ENCODE assay signal across 14 mouse cellular contexts in genomic region chr10:82777075-82777474, GRCm38 (mm10). TPM values are rescaled to one million over a fixed set of nuclear protein-coding genes. Genes with fewer than 3 reads are reported as not detected.
DNase-seq lines count a peak whose midpoint lies in the region; ATAC-seq and TF ChIP-seq lines count a peak whose summit lies in the region.
"Had no signal": no experiment of that assay in that cellular context is flagged by ENCODE, and none has a peak within 500 bp of the region (broad histone marks: within the 10 kb centered on the region; RNA-seq: fewer than 3 reads in every experiment).

No protein-coding gene starts in this region.

- dilution Hi-C loops in CH12.LX (cut with MboI; ENCODE audit: extremely low pct_ligation_motif_present, extremely low pct_unique_long_range_greater_than_20kb, low sequenced_read_pairs), result no loop called here

- peaks cover 6 to 26% of the 10 kb centered on the region in 2 experiments; a peak in 3 of 4 replicates for H3K4me1 ChIP-seq in CH12.LX (ENCODE audit: control insufficient read depth in 1 of 2, insufficient read depth in 2 of 2)
- peaks cover 58% of the 10 kb centered on the region for H3K4me1 ChIP-seq in G1E (ENCODE audit: insufficient read depth, low read depth, low read length)
- H3K4me1 ChIP-seq in embryonic fibroblast, embryonic 13.5 days (ENCODE audit: control insufficient read depth, insufficient read depth, low read length), result peaks cover 5% of the 10 kb centered on the region; the same call in 1 of the 2 replicates
- peaks cover 46% of the 10 kb centered on the region for H3K4me1 ChIP-seq in liver, embryonic 15.5 days (replicated peaks)
- H3K4me1 ChIP-seq: embryonic facial prominence, embryonic 13.5 days; lung, embryonic 15.5 days had no signal

- H3K27ac ChIP-seq in CH12.LX (ENCODE audit: insufficient read depth, low read depth), result no peak overlapping the region
- H3K27ac ChIP-seq in embryonic fibroblast, embryonic 13.5 days (ENCODE audit: insufficient read depth, low read length), result peak overlapping the region; percentile 86
- peak overlapping the region; percentile 24; the same call in 1 of the 2 replicates for H3K27ac ChIP-seq in liver, embryonic 15.5 days (replicated peaks)
- H3K27ac ChIP-seq: embryonic facial prominence, embryonic 13.5 days; hindbrain, embryonic 15.5 days; limb, embryonic 12.5 days; lung, embryonic 15.5 days had no signal

- no peak for TF ChIP-seq RAD21 in CH12.LX (IDR thresholded peaks at IDR 0.05; ENCODE audit: low read depth, low read length)

- H3K27me3 ChIP-seq in CH12.LX (replicated peaks) (no peaks in the 10 kb centered on the region), G1E (ENCODE audit: insufficient read depth, low read length) (no peaks in the 10 kb centered on the region)
- H3K27me3 ChIP-seq in liver, embryonic 15.5 days, result no peaks in the 10 kb centered on the region
- H3K27me3 ChIP-seq: embryonic facial prominence, embryonic 13.5 days; hindbrain, embryonic 15.5 days; limb, embryonic 12.5 days; lung, embryonic 15.5 days had no signal

- peak; percentile 77 for ATAC-seq in G1E (ENCODE audit: extremely low read depth, insufficient number of reproducible peaks, low FRiP score, poor library complexity, severe bottlenecking)
- ATAC-seq in liver, embryonic 15.5 days (ENCODE audit: insufficient read depth), result peak; percentile 74

- no peak for TF ChIP-seq CTCF in CH12.LX (conservative IDR thresholded peaks at IDR 0.05 in 1 of 2, IDR thresholded peaks at IDR 0.05 in 1 of 2; ENCODE audit: low read depth in 2 of 2, low read length in 2 of 2)
- TF ChIP-seq CTCF in G1E (IDR thresholded peaks at IDR 0.05; ENCODE audit: low read depth, low read length), result no peak
- TF ChIP-seq CTCF in embryonic fibroblast, embryonic 13.5 days (IDR thresholded peaks at IDR 0.05; ENCODE audit: borderline replicate concordance, insufficient read depth, low read length), result no peak

- H3K36me3 ChIP-seq in CH12.LX (replicated peaks in 1 of 2; ENCODE audit: control insufficient read depth in 1 of 2, insufficient read depth in 1 of 2, low read length in 1 of 2), result no peaks in the 10 kb centered on the region
- no peaks in the 10 kb centered on the region for H3K36me3 ChIP-seq in G1E (replicated peaks)
- H3K36me3 ChIP-seq in liver, embryonic 15.5 days (replicated peaks), result no peaks in the 10 kb centered on the region
- H3K36me3 ChIP-seq: embryonic facial prominence, embryonic 13.5 days; hindbrain, embryonic 15.5 days; limb, embryonic 12.5 days; lung, embryonic 15.5 days had no signal

- TF ChIP-seq POLR2A in CH12.LX (IDR thresholded peaks at IDR 0.05; ENCODE audit: low read depth, low read length), result no peak
- no peak for TF ChIP-seq POLR2A in embryonic fibroblast, embryonic 13.5 days (IDR thresholded peaks at IDR 0.05; ENCODE audit: low read depth, low read length)

- H3K79me2 ChIP-seq in CH12.LX (replicated peaks; ENCODE audit: control insufficient read depth, extremely low read depth, insufficient read depth, poor library complexity, severe bottlenecking), result no peaks in the 10 kb centered on the region

- 37% methylated on average over 2 of the region's 2 CpGs for WGBS in liver, embryonic 15.5 days (ENCODE audit: insufficient replicate concordance)

- in situ Hi-C loops in CH12.LX (cut with MboI; ENCODE audit: low pct_ligation_motif_present, low pct_unique_long_range_greater_than_20kb, low sequenced_read_pairs), result loop anchor here (25.0 kb wide), 1 partner anchor 435 kb away; no protein-coding TSS in a partner anchor

- H3K9me3 ChIP-seq in CH12.LX (replicated peaks; ENCODE audit: low read length) (peaks cover 7% of the 10 kb centered on the region), G1E (replicated peaks) (peaks cover 4% of the 10 kb centered on the region)
- H3K9me3 ChIP-seq in liver, embryonic 15.5 days (replicated peaks), result no peaks in the 10 kb centered on the region
- H3K9me3 ChIP-seq: embryonic facial prominence, embryonic 13.5 days; hindbrain, embryonic 15.5 days; limb, embryonic 12.5 days; lung, embryonic 15.5 days had no signal

- no peak for TF ChIP-seq EP300 in CH12.LX (IDR thresholded peaks at IDR 0.05; ENCODE audit: low read length)

- H3K4me3 ChIP-seq in CH12.LX (replicated peaks in 1 of 3; ENCODE audit: low read depth in 2 of 3, low read length in 2 of 3, poor library complexity in 1 of 3) (no peak overlapping the region), G1E (ENCODE audit: low read depth, low read length) (no peak overlapping the region)
- no peak overlapping the region for H3K4me3 ChIP-seq in embryonic fibroblast, embryonic 13.5 days (ENCODE audit: insufficient read depth, low read length)
- H3K4me3 ChIP-seq in liver, embryonic 15.5 days (replicated peaks), result no peak overlapping the region
- H3K4me3 ChIP-seq: embryonic facial prominence, embryonic 13.5 days; hindbrain, embryonic 15.5 days; limb, embryonic 12.5 days; lung, embryonic 15.5 days had no signal

- H3K4me2 ChIP-seq in CH12.LX (ENCODE audit: insufficient read depth, low read depth, poor library complexity, severe bottlenecking), result no peak overlapping the region
- no peak overlapping the region for H3K4me2 ChIP-seq in liver, embryonic 15.5 days
- H3K4me2 ChIP-seq: embryonic facial prominence, embryonic 13.5 days; hindbrain, embryonic 15.5 days had no signal

- DNase-seq in CH12.LX (ENCODE audit: extremely low read depth) (peak; percentile 49), G1E (ENCODE audit: low spot score) (peak; percentile 60)
- no peak for DNase-seq in T-cell, adult 2 months (ENCODE audit: low spot score)
- DNase-seq in B cell, adult 2 months, result no peak
- DNase-seq in kidney, postnatal 36 days, result no peak
- DNase-seq: adrenal gland, postnatal 10 days; right cerebral cortex, adult 18-20 months; spleen, adult 18-20 months had no signal

- no peak overlapping the region for H3K9ac ChIP-seq in CH12.LX (ENCODE audit: insufficient read depth, low read depth)
- no peak overlapping the region for H3K9ac ChIP-seq in liver, embryonic 15.5 days
- H3K9ac ChIP-seq: hindbrain, embryonic 15.5 days; limb, embryonic 12.5 days; lung, embryonic 15.5 days had no signal

TF ChIP-seq in CH12.LX, 34 proteins besides CTCF, POLR2A, EP300 and RAD21:
- no peak for TF ChIP-seq ELF1 (IDR thresholded peaks at IDR 0.05; ENCODE audit: low read depth, low read length)
- peak; percentile 64; the same call in 1 of the 2 replicates for TF ChIP-seq MAFK (IDR thresholded peaks at IDR 0.05; ENCODE audit: insufficient replicate concordance, low read length)
- no peak for TF ChIP-seq POLR2AphosphoS2 (IDR thresholded peaks at IDR 0.05; ENCODE audit: low read depth, low read length)
- no peak for TF ChIP-seq JUND (conservative IDR thresholded peaks at IDR 0.05; ENCODE audit: low read depth, low read length)
- no peak for TF ChIP-seq USF1 (IDR thresholded peaks at IDR 0.05; ENCODE audit: low read depth, low read length)
- TF ChIP-seq JUN (IDR thresholded peaks at IDR 0.05; ENCODE audit: insufficient read depth, low read depth, low read length), result peak; percentile 14; the same call in 1 of the 2 replicates
- TF ChIP-seq ZNF384 (IDR thresholded peaks at IDR 0.05; ENCODE audit: low read depth, low read length), result no peak
- TF ChIP-seq PAX5 (IDR thresholded peaks at IDR 0.05; ENCODE audit: low read length), result no peak
- no peak for TF ChIP-seq BHLHE40 (IDR thresholded peaks at IDR 0.05; ENCODE audit: low read depth, low read length)
- TF ChIP-seq MAX (IDR thresholded peaks at IDR 0.05; ENCODE audit: low read length), result no peak

RNA-seq across cellular contexts. Expression of gene Nfyb, which starts 13.1 kb away (rescaled TPM):
- total RNA-seq in CH12.LX (2012; rRNA removed), result 26.6 and 27.2 TPM in 2 replicates
- total RNA-seq in CH12.LX (2014; rRNA removed), result 39.6 and 45.4 TPM in 2 replicates
- 24.0 and 25.0 TPM in 2 replicates for polyA plus RNA-seq in CH12.LX (2012; ENCODE audit: insufficient read length, low read depth)
- total RNA-seq in G1E (2014; fragmentation: Nextera tagmentation), result 51.9 and 70.4 TPM in 2 replicates
- 76.8 and 87.4 TPM in 2 replicates for total RNA-seq in G1E (2017)
- polyA plus RNA-seq in G1E (2012), result 26.1 and 33.9 TPM in 2 replicates
- polyA plus RNA-seq in embryonic fibroblast, embryonic 13.5 days (2011; ENCODE audit: insufficient read length, low read depth, missing spikeins), result 37.7 and 56.4 TPM in 2 replicates
- 33.1 and 33.2 TPM in 2 replicates for polyA plus RNA-seq in liver, embryonic 15.5 days (2015; fragmentation: Nextera tagmentation; extraction: Ambion mirVana)

RNA-seq across cellular contexts. Expression of gene Txnrd1, which starts 56.7 kb away (rescaled TPM):
- total RNA-seq in CH12.LX (2012; rRNA removed) (92.1 and 106 TPM in 2 replicates), CH12.LX (2014; rRNA removed) (133 and 147 TPM in 2 replicates), G1E (2014; fragmentation: Nextera tagmentation) (60.8 and 73.1 TPM in 2 replicates), G1E (2017) (83.1 and 88.7 TPM in 2 replicates)
- polyA plus RNA-seq in CH12.LX (2012; ENCODE audit: insufficient read length, low read depth) (254 and 256 TPM in 2 replicates), G1E (2012) (83.9 and 114 TPM in 2 replicates)
- 151 and 179 TPM in 2 replicates for polyA plus RNA-seq in embryonic fibroblast, embryonic 13.5 days (2011; ENCODE audit: insufficient read length, low read depth, missing spikeins)
- polyA plus RNA-seq in liver, embryonic 15.5 days (2015; fragmentation: Nextera tagmentation; extraction: Ambion mirVana), result 48.0 and 49.0 TPM in 2 replicates

Comparison
In these comparisons a context has a peak if more than half of its experiments do, and no peak if none do; other contexts are left out.
1. DNase-seq: peak in CH12.LX (single experiment) and G1E (single experiment); none in T-cell, adult 2 months (single experiment), B cell, adult 2 months (0 of 2) and kidney, postnatal 36 days (0 of 2).